Mouse (Mus musculus): ENCODE measurements around the gene Fam172a. TPM values are rescaled to one million over a fixed set of nuclear protein-coding genes. Genes with fewer than 3 reads are reported as not detected.
A peak's percentile ranks its signal among the peaks of the same experiment; 100 is the strongest.

The Fam172a gene
- total RNA-seq, 2 experiments from 2014 or later = 12.4 to 17.3 TPM

DNA sequence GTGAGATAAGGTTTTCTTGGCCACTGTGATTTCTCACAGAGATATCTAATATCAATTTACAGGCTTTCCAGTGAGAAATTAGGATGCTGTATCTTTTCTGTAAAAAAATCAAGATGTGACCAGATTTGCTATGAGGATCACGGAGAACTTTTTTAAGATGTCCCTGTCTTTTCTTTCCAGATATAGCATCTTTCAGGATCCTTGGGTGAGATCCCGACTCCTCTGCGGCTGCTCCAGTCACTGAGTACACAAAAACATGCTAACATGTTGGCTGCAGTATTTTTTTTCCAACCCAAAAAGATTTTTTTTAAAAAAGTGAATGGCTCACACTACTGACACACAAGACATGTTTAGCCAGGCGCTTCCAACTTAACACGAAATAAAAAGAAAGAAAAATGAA, 476.9 kb downstream of the Fam172a start:
- no peak for DNase-seq

DNA sequence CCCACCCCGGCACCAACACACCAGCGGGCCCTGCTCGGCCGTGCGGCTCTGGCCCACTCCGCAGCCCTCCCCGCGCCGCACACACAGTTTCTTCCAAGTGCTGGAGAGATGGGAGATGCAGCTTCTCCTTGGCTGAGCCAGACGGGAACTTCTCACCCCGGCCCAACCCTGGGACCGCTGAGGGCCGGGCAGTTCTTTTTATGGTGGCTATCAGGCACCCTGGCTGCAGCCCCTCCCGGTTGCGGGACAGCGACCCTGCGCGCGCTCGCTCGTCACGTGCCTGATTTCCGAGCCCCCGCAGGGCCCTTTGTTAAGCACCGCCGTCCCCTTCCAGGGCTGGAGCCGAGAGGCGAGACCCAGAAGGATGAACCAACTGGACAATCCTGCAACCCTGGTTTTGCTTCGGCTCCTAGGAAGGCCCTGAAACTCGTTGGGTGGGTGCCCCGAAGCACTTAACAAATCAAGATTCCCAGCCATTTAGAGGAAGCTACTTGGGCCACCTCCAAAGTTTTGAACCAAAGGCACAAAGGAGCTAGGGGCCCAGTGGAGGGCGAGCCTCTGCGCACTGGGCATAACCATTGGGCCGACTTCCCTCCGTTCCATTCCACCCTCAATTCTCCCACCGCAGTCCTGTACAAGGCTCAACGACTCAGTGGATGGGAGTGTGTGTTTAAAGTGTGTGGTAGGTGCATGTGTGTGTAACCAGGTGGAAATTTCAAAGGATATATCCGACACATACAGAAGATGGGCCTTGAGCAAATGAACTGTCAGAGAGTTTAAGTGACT, 477.7 kb downstream of the Fam172a start:
- no peak for DNase-seq

DNA sequence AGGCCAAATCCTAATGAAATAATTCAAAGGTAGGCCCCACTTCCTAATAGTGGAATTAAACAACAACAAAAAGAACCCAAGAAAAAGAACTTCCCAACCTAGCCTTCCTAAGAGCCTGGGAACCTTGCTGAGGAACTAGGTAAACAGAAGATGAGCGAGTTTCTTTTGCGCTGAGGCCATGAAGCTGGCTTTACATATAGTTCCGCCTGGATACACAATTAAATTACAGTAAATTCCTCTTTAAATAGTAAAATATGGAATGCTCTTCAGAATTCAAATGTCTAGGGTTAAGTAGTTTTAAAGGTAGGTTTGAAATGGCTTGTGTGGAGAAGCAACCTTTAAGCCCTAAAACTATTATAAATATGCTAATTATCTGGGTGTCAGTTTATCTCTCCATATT, 478.4 kb downstream of the Fam172a start:
- DNase-seq = no peak

DNA sequence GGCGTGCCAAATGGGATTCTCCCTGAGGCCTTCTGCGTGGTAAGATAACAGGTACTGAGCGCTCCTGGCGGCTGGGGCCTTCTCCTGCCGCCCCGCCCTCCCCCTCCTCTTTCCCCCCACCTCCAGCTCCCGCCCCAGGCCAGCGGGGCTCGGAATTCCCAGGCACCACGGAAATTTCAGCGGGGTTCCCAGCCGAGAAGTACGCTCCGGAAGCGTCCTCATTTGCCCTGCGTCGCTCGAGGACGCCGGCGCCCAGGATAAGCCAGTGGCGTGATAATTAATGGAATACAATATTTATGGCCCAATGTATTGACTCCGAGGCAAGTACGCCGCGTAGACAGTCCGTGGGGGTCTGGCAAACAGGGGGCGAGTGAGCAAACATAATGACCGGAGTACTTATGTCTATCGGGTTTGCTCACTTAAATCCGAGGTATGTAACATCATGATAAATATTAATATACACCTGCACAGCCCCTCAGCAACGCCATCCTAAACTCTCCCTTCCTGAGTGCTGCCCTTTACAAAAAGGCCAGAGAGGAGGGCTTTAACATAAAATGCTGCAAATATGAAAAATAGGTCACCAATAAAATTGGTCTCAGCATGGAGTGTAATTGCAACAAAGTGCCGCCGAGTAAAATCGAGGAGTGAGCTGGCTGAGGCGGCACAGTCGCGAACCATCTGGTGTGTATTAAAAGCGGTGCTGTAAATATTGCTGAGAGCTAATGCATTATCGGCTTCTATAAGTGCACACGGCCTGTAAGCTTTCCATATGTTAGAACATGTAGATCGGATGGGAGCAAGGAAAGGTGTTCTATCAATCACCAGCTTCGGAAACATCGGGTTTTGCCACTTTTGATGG, 479.5 kb downstream of the Fam172a start:
- no peak for DNase-seq

DNA sequence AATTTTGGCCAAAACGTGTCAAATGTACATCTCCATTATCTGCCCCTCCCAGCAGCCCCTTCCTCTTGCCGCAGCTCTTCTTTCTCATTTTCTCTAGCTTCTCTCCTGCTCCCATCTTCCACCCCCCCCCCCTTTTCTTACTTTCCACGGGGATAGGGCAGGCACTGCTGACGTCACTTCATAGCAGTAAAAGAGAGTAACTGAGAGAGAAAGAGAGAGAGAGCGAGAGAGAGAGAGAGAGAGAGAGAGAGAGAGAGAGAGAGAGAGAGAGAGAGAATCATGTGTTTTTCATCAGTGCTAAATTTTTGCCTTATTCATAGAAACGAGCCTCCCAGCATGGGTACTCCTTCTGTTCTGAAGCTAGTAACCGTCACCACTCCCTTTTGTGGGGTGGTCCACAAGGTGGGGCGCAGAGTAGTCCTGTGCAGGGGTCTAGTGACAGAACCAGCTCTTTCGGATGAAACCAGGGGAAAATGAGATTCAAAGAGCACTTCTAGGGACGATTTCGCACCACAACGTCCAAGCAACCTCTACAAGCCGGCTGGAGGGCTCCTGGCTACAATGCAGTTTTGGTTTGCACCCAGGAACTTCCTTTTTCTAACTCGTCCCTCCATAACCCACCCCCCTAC, 480.2 kb downstream of the Fam172a start:
- DNase-seq = no peak

DNA sequence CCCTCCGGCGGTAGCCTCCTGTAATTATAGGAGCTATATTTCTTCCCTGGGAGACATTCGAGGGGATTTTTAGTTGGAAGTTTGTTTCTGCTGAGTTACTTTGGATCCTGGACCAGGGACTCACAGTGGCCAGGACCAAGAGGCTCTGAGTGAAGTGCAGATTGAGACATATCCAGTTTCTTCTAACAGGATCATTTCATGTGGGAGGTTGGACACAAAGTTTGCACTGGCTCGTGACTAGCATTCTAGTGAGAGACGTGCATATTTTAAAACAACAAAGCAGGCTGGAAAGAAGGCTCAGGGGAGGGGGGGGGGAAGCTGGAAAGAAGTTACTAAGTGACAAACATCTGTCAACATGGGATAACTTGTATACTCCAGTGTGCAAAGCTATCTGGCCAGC, 481.2 kb downstream of the Fam172a start:
- no peak for DNase-seq

DNA sequence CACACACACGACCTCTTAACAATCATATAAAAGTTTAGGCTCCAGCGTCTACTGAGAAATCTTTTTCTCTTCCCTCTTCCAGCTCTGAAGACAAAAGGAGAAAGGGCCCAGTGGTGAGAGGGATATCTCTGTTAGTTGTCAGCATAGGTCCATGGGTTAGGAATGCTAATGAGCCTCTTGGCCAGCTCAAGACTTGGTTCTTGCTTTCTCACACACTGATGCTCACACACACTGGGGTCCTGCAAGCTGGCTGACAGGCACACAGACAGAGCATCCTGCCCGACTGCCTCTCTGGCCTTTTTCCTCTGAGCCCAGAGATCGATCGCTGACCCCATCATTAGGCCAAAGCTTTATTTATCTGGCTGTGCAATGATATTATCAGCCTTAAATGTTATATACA, 482.2 kb downstream of the Fam172a start:
- no peak for DNase-seq

DNA sequence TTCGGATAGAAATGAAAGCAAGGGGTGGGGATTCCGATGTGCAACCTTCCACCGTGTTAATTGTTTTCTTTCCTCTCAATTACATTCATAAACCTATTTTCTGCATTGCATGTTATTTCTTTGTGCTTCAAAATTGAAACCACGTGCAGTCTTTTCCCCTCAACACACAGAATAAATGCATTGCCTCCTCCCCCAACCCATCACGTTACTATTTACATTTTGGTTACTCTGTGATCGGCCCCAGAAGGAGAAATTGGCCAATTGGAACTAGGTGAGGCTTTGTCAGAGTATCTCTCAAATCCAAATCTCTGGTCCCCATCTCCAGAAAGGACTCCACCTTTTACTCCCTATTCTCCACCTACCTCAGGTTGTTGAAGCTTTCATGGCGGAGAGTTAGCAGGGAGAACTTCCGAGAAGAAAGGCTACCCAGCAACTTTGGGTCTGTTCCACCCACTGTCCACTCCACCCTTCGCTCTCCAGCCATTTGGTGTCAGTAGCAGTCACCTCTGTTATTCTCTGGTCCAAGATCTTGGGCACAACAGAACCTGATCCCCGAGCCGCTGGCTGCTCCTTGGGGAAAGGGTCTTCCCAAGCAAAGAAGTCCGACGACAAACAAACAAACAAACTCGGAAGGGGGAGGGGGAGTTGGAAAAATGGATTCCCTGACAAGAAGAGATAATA, 483.1 kb downstream of the Fam172a start:
- no peak for DNase-seq

DNA sequence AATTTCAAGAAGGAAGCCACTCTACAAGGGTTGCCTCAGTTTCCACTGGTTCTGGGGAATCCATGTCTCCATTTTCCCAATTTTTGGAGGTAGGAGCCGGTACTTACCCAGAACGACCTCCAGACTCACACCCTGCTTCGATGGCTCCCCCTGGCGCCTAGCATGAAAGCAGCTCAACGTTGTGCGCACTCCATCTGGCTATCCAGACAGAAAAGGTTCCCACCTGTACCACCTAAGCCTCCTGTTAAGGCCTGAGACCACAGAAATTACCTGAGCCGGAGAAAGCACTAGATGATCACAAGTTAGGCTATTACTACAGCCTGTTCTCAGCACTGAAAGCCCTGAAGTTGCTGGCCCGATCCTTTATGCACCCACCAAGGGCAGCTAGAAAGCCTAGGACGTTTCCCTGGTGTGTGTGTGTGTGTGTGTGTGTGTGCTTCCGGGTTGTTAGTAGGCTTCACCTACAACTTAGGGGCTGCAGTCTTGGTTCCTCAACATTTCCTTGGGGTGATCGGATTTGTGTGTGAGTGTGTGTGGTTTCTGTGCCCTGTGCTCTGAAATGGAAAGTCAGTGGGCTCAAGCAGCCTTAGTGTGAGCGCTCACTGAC, 484.6 kb downstream of the Fam172a start:
- no peak for DNase-seq

DNA sequence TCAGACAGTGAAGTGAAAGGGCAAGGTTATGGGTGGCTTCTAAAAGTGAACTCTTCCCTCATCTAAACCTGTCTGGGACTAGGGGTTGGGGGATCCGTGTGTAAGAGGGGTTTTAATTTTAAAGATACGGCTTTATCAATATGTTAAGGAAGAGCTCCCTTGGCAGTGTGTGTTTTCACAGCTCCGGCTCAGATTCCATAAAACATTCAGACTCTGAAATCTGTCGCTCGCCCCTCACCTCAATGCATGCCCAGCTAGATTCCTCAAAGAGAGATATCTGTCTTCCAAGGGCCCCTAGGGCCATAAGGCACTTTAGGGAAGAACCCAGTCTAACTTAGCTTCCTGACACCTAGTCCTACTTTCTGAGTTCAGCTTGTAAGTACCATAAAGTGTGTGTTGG, 486.0 kb downstream of the Fam172a start:
- DNase-seq = no peak

DNA sequence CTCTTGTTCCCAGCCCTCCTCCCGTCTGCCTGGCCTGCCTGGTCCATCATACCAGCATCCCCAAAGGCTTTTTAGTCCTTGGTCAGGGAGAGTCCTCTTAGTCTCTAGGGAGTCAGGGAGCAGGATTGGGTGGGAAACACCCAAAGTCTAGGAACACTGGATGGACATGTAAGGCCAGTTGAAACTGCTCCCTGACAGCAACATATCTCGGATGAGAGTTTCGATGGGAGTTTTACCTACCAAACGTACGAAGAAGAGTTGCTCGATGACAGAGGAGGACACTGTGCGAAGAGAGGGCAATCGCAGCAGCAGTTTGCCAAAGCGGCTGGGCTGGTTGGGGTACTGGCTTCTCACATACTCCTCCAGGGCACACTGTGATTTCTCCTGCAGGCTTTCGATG, 487.8 kb downstream of the Fam172a start:
- DNase-seq = no peak

DNA sequence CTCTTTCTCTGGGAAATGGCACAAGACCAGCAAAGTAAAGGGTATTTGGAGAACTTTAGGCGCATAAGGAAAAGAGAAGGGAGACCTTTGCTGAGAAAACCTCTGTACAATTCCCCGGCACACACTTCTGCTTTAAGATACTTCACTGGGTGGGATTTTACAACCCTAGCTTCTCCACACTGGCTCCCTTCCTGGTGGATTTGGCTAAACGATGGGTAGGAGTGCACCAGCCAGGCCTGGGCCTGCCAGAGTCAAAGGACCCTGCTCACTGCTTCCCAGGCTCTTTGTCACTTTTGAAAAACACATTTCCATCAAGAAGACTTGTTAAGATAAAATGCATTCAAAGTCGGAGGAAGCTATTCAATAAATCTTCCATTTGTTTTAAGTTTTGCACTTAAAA, 491.4 kb downstream of the Fam172a start:
- DNase-seq = no peak

DNA sequence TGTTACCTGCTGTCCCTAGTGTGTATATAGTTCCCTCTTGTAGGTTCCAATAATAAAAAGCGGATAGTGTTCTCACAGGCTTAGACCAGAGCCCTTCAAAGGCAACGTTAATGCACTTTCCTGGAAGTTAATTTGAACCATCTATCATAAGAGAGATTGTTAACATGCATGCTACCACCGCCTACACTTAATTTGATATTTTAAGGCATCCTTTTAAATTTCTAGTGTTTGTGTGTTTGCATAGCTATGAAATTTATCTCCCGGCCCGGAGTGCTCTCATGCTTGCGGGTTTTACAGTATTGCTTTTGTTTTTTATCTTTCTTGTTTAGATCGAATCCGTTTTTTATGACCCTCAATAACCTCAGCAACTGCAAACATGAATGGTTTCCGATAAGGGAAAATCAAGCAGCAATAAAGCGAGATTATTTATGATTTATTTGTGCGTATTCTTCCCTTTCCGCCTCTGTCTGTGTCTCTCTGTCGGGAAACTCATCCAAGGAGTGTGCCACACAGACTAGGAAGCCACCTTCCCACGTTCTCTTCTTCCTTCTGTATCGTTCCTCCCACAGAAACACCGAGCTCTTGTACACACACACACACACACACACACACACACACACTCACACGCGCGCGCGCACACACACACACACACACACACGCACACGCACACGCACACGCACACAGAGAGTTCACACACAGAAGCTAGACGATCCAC, 492.5 kb downstream of the Fam172a start:
- no peak for DNase-seq

DNA sequence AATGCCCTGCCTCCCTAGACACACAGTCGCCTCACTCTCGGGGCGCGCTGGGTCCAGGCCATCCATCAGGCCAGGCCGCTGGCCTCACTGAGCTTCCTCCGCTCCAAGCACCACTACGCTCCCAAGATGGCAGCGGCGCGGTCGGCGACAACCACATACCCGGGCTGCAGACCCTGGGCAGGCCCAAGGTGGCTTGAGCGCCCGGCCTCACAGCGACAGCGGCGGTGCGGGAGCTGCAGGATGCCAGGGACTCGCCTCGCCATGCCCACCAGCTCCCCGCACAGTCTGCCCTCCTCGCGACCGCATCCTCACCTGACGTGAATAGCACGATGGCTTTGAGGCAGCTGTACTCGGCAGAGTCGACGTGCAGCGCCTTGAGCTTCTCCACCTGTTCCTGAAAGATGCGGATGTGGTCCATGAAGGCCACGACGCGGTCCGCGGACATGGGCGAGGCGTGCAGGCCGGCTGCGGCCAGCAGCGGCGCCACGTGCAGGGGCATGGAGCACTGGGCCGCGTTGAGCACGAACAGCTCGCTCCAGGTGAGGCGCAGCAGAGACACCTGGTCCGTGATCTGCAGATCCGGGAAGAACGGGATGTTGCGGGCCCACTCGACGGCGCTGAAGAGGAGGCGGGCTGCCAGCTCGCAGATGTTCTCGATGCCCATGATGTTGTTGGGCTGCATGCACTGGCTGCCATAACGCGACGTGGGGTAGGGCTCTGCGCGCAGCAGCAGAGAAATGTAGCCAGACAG, 493.2 kb downstream of the Fam172a start:
- no peak for DNase-seq

DNA sequence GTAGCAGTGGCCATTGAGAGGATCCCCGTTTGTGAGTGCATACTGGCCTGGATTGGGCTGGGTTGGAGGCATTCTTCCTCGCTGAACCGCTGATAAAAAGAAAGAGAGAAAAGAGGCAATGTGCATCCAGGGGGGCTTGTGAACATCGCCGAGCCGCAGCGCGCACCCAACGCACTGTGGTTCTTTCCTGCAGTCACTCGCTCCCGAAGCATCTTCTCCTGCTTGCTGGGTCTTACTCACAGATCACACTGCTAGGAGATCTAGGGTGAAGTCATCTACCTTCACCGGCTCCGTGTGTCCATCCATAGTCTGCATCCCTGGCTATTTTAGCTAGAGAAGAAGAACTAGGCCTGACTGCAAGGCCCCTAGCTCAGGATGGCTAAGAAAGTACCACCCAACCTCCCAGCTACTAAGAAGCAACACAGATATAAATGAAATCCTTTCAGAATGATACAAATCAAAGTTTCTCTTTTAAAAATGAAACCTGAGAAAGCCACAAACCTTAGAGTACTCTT, 493.8 kb downstream of the Fam172a start:
- DNase-seq = no peak

DNA sequence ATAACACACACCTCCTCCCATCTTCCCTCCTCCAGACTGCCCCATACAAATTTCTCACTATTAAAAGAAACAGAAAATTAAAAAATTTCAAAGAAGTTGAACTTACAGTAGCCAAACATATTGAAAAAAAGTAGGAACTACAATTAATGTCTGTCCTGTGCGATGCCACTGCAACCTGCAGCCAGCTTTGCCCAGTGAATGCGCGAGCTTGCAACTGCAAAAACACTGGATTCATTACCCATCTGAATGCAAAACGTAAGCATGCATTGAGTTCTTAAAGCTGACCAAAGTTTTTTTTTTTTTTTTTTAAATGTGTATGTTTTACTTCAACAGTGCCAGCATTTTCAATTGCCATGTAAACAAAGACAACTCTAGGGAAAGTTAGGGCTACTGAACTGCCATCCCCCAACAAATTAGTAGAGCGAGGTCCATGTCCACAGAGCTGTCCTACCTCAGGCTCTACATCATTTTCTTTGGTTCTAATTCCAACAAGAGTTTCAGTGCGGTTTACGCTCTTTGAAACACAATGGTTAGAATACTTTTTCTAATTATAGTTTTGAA, 494.5 kb downstream of the Fam172a start:
- DNase-seq = no peak

DNA sequence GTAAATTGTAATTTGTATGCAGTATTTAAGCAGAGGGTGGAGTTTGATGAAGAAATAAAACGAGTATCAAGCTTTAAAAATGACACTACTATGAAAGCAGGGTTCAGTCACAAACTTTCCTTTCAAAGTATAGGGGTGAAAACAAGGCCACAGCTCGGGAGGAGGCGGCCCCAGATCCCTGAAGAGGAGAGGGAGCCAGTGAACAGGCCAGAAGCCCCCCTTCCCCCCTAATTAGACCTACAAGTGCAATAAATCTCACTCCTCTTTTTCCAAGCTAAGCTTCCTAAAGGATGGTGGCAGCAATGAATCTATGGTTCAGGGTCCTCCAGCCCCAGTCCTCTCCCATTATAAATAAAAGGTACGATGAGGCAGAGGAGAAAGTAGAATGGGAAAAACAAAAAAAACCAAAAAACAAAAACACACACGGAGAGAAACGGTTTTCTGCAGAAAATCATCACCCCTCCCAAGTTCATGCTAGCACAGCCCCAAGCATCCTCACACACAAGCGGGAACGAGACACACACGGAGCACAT, 495.5 kb downstream of the Fam172a start:
- DNase-seq = no peak

DNA sequence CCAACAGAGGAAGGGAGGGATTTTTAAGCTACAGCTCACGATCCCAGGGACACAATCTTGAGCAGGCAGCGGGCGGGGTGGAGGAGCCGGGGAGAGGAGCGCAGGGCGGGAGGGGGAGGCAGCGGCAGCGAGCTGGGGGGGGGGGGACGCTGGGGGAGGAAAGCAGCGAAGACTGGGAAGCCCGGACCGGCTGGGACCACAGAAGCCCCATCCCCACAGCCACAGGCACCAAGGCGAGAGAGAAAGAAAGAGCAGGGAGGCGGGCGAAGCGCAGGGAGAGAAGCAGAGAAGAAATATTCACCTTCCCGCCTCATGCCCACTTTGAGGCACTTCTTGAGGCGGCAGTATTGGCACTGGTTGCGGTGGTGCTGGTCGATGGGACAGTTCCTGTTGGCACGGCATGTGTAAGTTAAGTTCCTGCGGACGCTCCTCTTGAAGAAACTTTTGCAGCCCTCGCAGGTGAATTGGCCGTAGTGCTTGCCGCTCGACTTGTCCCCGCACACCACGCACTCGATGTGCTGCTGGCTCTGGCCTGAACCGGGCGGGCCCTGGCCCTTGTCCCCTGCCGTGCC, 496.1 kb downstream of the Fam172a start:
- DNase-seq = peak; percentile 30

DNA sequence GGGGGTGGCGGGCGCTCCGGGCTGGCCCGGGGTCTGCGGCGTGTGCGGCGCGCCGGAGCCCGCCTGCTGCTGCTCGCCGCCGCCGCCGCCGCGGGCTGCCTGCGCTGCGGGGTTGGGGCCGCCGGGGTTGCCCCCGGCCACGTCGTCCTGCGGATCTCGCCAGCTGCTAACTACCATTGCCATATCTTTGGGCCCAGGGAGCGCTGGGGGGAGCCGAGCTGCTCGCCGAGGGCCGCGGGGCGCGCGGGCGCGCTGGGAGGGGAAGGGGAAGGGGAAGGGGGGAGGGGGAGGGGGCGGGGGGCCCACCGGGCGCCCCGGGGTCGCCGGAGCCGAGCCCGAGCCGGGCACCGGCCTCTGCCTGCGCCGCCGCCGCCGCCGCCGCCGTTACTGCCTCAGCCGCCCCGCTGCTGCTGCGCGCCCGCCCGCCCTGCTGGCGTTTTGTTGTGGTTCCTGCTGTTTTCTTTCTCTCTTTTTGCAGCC, 496.6 kb downstream of the Fam172a start:
- DNase-seq = peak; percentile 40

Measured in gastrocnemius, postnatal 10 days (tissue).